Mouse (Mus musculus) granulocyte monocyte progenitor cell, adult 5-6 weeks (primary cell): Measurements from ENCODE around the gene Pgm2. TPM values are rescaled to one million over a fixed set of nuclear protein-coding genes. Genes with fewer than 3 reads are reported as not detected.

Experiments
- ATAC-seq: replicated peaks from 2 replicates; pipeline ENCODE4 v1.8.0; 2016; ENCODE audit warnings: mild to moderate bottlenecking, moderate TSS enrichment, inconsistent platforms; ENCODE audit not compliant: poor library complexity, severe bottlenecking
- total RNA-seq, 2 experiments: library from RNA; stranded (forward) in 1 of 2; stranded (reverse) in 1 of 2; fragments of 200-712, 200-1000 nt in 1 of 2; fragments of >200 nt in 1 of 2; fragmentation: Nextera tagmentation in 1 of 2; gene quantifications; 2 replicates each; pipeline ENCODE4 v1.2.3; 2014 to 2017

The Pgm2 gene
- total RNA-seq, 2 experiments from 2014 or later: 28.0 to 35.1 TPM

DNA sequence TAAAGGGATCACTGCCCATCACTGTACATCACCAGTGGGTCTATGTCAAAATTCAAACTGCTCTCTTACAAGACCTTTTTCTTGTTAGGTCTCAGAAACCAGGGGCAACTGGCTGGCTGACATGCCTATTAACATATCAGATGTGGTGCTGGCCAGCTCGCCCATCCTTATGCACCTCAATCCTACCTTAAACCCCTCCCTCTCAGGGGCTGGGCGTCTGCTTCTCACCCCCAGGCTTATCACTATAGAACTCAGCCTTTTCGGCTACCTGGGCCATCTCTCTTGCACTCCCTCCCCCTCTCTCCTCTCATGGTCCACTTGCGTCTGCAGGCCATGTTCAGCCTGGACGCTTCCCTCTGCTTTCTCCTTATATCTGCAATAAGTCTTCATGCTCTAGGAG, 38.8 kb downstream of the Pgm2 start:
- ATAC-seq: no peak

DNA sequence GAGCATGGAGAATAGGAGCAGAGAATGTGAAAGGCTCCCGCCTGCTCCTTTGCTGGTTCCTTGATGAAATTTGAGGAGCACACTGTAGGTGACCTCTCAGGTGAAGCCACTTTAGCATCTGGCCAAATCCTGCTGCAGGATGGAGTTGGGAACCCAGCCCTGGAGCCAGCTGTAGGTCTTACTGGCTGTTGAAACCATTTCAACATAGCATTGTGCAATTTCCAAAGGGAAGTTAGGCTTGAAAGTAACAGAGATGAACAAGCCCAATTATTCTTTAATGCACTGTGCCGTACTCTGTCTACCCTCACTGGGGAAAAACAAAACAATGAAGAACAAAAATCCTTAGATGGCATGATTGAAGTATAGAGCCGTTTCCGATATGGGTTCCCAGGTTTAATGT, 41.2 kb downstream of the Pgm2 start:
- ATAC-seq: peak; percentile 87

DNA sequence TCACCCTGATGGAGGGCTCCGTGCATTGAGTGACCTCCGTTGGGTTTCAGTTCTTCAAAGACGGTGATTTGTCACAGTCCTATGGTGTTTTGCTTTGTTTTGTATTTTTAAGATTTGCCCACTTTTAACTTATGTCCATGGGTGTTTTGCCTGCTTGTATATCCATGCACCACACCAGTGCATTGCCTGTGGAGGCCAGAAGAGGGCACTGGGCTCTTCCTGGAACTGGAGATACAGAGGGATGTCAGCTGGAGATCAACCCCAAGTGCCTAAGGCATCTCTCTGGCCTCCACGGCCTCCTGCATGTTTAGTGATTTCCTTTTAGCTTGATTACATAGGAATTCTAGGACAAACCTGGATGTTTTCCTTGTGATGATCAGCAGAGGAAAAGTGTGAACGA, 43.6 kb downstream of the Pgm2 start:
- peak; percentile 28; the same call in 1 of the 2 replicates for ATAC-seq

DNA sequence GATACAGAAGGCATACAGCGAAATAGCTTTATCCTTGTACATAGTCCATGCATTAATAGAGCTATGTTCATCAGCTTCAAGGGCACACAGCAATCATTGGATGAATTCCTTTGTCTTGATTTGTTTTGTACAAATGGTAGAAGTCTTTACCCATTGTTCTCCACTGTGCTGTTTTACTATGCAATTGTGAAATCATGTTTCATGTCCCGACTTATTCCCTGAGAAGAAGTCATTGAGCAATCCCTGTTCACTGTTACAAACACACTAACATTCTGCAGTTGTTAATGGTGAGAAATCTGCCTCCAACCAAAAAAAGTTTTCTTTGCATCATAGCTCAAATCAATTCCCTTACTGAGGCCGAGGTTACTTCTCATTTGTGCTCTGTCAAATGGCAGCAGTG, 47.5 kb downstream of the Pgm2 start:
- ATAC-seq: peak; percentile 83

DNA sequence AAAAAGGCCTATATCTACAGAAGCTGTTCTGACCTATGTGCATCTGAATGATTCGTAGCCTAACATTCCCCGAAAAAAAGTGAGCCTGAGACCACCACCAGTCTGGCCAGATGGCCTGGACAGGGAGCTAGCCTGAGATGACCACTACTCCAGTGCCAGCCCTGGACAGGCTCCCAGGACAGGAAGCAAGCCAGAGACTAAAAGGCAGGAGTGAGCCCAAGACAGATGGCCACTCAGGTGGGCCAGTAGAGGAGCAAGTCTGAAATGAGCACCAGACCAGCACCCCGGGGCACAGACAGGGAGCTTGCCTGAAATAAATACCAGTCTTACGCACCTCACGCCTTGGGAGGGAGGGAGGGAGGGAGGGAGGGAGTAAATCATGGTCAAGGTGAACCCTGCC, 51.6 kb downstream of the Pgm2 start:
- no peak for ATAC-seq

DNA sequence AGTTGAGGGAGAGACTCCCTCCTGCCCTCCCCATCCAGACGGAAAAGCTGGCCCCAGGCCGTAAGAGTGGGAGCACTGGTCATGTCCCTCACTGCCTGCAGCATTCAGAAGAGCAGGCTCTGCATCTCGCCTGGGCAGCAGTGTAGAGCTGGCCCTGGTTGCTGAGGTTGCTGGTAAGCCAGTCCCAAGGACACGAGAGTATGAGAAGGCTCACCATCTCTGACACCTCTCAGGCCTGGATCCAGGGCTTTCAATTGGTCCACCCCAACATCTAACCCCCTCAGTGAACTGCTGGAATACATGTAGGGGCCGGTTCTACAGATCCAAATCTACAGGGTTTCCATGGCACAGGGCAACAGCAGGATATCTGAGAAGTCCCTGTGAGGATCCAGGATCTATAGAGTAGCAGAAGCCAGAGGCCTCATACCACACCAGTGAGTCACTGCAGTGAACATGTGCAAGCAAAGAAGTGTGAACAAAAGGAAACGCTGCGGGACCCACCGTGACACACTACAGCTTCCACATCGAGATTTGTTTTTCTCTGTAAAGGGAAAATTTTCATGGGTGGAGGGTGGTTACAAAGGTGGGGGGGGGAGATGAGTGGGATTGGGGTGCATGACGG, 53.7 kb downstream of the Pgm2 start:
- ATAC-seq: no peak

DNA sequence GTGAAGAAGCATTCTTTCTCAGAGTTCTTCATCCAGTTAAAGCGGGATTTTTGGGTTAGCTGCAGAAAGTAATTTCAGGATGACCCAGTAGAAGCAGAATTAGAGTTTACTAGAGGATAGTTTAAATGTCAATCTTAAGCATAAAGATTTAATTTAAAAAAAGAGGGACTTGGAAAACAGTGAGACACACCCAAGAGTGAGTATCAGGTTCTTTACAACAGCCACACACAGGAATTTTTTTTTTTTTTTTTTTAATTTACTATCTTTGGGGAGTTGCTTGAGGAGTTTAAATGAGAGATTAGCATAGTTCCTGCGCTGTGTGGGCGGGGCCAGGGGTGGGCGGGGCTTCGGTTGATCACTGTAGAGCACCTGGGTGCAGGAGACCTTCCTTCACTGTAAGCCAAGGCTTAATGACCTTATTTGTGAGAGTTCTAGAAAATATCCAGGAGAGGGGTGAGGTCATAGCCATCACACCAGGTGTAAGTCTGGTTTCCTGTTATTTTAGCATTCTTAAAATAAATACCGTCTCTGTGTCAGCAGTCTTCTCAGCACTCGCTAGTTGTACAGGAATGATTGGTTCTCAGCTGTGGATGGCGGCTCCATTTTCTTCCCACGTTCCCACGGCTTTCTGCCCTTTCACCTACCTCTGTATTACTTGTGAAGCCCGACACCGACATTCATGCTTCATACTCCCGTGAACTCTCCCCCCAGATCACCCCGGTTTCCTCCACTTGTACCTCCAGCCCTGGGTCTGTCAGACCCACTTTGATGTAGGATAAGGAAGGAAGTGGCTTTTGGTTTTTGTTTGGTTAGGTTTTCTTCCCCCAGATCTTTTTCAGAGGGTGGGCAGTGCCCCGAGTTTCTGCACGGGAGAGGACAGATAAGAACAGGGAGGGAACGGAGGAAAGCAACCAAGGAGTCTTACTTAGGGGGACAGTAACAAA, 56.7 kb downstream of the Pgm2 start:
- peak; percentile 64 for ATAC-seq

DNA sequence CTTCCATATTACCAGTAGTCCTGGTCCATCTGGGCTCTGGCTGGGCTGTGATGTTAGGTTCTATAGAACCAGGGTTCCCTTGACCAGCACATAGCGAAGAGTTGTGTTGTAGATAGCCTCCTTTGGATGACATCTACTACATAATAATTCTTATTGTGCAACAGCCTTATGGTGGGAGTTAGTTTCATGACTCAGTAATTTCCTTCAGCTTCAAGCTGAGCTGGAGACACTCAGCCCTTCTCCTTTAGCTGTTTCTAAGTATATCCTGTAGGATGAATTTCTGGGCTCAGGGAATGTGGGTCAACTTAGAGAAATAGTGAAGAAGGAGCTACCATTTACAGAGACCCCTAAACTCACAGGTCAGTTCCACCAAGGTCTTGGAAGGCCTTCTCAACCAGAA, 60.6 kb downstream of the Pgm2 start:
- ATAC-seq: 0 out of 2 replicates have a peak, but pooled peaks have one; percentile 14

DNA sequence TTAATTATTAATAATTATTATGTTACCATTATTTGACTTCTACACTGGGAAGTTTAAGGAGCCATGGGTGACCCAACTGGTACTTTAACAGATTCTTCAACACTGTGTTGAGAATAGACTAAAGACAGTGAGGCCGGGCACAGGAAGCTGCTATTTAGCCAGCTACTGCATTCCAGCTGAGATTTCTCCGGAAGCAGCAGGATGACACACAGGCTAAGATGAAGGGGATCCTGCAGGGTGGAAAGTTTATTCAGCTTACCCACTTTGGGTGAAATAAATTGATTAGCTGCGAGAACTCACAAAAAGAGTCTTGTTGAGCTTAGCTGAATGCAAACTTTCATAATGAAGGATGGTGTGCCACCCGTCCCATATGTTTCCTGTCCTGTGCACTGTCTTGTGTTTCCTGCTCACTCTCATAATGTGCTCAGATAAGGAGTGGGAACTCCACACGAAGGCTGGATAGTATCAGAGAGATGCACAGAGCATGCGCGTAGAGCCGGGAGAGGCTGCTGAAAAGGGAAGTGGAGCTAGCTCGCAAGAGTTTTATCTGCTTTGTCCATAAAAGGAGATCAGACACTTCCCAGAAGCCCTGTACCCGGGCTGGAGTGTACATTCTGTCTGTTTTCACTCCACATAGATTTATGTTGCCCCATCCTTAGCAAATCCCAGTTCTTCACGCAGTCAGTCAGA, 63.3 kb downstream of the Pgm2 start, which contains the start of gene Tbc1d1:
Tbc1d1 (plus strand) TSS at position 445 of the 690 bp plus-strand sequence.
- peak; percentile 54 for ATAC-seq

DNA sequence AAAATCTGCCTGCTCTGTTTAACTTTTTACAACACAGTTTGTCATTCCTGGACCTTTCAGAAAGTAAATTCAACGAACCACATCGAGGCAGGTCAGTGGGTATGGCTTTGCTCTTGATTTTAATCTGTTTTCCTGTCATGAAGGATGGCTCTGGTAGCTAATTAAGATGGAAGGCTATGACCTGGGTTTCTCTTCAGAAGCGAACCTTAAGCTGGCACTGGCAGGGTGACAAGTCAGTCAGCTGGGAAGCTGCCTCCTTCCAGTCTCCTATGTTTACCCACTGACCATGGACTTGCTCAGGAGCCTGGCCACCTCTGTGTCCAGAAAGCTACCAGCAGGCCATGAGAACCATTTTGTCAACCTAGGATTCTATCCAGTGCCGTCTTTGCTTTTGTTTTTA, 63.8 kb downstream of the Pgm2 start:
- ATAC-seq: no peak

DNA sequence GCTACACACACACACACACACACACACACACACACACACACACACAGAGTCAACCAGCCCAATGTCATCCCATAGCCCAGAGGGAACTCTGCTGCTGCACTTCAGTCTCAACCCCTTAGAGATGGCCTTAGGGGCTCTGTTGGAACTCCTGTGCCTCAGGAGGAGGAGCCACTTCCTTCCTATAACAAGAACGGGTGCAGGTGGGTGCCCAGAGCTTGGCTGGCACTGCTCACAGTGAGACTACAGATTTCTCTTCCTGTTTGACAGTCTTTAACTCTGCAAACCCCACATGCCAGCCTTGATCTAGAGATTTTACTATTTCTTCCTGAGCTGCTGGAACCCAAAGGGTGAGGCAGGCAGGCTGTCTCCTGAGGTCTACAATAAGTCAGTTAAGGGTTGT, 65.2 kb downstream of the Pgm2 start:
- ATAC-seq: peak; percentile 15

DNA sequence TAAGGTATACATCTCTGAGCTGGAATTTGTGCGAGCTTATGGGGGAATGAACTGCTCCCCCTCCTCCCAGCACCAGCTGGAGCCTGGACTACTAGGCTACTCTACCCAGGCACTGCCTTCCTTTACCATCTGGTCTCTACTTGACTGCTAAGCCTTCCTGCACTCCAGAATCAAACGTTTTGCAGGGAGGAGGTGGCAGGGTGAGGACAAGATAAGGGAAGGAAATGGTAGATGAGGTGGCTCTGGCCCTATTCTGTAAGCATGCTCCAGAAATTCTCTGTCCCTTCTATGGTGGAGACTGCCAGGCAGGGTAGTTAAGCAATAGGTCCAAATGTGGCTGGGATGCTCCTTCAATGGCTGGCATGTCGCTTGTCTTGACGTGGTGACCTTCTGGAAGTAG, 65.8 kb downstream of the Pgm2 start:
- peak; percentile 6; the same call in 1 of the 2 replicates for ATAC-seq

DNA sequence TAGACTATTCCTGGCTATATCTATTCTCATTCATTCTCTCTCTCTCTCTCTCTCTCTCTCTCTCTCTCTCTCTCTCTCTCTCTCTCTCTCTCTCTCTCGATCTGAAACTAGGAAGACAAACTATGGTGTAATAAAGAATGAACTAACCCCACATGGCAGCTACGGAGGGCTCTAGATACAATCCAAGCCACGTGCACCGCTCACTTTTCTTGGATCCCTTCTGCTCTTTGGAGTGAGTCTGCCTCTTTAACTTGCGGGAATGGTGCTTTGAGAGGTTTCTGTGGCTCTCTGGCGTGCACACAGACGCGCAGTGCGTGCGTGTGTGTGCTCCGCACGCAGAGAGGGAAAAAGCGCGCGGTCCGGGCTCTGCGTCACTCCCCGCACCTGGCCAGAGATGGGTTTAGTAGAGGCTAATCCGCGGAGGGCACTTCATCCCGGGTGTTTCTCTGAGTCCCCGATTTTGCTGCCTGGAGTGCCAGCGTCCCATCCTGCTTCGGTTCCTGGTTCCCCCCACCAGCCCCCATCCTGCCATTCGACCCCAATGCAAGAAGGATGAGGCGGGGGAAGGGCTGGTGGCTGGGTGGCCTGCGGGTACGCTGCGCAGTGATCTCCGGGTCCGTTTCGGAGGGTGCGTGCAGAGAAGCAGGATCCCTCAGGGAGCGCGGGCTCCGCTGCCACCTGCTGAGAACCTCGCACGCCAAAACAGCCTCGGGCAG, 66.5 kb downstream of the Pgm2 start:
- peak; percentile 18 for ATAC-seq

DNA sequence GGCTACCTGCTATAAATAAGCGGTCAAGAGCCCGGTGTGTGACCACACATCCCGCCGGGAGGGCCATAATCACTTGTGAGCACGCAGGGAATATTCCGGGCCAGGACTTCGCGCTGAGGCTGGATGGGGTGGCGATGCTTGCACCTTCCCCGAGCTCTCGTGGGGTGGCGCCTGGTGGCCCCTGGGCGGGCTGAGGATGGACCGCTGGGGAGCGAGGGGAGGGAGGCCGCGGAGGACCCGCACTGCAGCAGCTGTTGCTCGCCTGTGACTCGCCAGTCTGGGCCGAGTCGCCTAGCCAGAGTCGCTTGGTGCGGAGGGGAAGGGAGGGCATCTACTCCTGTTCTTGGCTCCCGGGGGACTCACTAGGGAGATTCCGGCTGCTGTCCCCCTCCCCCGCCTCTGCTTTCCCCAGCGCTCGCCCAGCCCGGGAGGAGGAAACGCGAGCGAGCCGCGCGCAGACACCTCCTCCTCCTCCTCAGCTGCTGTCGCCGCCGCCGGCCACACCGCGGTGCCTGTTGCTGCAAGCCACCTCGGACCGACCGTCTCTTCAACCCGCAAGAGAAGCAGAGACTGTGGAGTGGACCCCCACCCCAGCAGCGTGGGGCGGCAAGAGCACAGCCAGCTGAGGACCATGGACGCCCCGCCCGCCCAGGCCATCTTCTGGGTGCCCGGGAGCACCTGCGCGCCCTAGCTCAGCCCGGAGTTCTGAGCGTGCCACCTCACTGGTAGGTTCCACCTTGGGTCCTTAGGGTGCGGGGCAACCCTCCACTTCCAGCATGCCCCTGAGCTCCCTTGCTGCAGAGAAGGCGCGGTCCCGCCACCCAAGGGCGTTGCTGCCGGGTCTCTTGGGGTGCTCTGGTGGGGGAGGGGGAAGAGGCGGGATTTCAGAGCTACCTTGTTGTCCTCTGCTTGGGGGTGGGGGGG, 67.3 kb downstream of the Pgm2 start:
- peak; percentile 49 for ATAC-seq

DNA sequence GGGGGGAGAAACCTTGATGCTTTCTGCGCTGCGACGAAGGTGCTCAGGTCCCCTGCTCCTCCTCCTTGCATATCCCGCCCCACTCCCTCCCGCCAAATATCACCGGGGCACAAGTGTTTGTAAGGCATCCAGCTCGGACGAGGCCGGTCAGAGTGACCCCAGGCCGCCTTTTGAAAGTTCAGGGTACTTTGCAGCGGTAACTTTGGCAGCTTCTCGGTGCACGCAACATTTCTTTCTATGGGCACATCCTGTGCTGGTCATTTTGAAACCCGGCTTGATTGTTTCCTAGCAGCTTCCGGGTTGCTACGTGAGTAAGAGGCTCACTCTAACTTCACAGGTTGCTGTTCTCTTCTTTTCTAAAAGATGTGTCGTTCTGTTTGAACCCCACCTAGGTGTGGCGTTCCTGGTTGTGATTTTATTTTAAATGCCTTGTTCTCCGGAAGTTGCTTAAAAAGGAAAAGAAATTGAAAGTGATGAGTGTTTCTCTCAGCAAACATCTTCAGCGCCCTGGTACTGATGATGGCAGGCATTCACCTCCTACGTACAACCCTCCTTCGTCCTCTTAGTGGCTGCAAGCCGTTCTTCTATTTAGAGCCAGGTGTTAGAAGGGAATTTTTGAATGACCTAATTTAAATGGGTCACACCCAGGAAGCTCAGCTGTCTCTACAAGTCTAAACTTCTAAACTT, 68.1 kb downstream of the Pgm2 start:
- ATAC-seq: peak; percentile 11; the same call in 1 of the 2 replicates

DNA sequence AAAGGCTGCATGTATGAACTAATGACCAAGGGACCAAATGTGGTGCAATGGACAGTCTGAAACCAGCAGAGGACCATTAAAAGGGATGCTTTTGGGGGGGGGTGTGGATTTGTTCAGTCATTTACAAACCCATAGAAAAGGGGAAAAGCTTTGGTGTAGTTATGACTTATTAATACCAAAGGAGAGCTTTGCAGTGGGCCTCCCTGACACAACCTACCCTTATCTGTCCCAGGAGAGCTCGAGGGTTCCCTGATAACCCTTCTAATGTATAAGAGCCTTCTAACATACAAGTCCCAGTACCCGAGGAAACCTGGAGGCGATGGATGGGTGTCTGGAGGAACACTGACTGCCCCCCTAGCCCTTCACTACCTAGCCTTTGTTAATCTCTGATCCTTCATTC, 69.2 kb downstream of the Pgm2 start:
- ATAC-seq: no peak

DNA sequence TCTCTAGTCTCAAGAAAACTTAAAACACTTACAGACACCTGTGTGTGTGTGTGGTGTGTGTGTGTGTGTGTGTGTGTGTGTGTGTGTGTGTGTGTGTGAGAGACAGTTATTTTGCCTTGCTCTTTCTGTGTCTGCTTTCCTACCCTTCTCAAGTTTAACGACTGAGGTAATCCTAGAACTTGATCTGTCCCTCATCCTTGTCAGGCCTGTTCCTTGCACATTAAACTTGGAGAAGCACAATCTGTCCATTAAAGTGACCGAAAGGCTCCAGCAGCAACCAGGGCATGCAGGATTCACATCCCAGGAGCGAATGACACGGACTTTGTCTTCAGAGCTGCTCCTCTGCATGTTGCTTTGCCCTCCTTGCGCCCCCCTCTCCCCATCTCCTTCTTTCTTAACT, 69.8 kb downstream of the Pgm2 start:
- no peak for ATAC-seq

DNA sequence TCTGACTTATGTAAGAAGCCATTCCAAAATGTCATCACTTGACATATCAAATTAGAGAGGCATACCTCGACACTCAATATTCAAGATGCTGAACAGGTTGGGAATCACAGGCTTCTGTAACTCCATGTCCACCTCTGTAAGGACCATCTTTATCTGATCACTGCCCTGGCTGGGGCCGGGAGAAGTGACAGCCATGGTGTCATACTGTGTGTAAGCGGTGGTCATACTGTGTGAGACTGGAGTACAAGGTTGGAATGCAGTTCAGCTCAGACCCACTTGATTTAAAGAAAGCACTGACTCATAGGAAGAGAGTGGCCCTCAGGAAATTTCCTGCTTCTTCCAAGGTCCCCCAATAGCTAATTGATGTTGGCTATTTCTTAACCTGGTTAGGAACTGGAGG, 71.7 kb downstream of the Pgm2 start:
- no peak for ATAC-seq

DNA sequence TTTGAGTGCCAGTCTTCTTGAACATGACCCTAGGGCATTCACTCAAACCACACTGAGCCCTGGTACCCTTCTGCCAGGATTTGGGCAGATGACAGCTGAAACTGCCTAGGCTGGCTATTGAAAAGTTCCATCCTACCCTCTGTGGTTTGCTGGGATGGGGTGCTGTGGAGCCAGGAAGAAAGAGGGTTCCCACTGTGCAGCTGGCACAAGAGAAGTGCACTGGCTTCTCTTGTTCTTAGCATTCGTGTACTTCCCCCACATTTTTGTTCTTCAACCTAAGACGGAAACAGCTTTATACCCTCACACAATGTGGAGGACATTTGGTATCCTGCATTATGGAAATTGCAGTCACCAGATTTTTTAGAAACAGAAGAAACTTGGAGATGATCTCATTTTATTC, 73.1 kb downstream of the Pgm2 start:
- ATAC-seq: no peak
